Mouse (Mus musculus): ENCODE measurements around the gene G430095P16Rik.

The G430095P16Rik gene

GRCm38 (mm10) chr8:84770100-84770953, 47.5 kb downstream of the G430095P16Rik start:
- no peak for DNase-seq (ENCODE audit: low read depth, low spot score)

GRCm38 (mm10) chr8:84771000-84771687, 48.3 kb downstream of the G430095P16Rik start:
- DNase-seq (ENCODE audit: low read depth, low spot score): no peak

- no peak for DNase-seq (ENCODE audit: low read depth, low spot score)
These were observed 49.2 kb downstream of the G430095P16Rik start for GRCm38 (mm10) chr8:84771941-84772378.

GRCm38 (mm10) chr8:84772628-84773027, 49.8 kb downstream of the G430095P16Rik start:
- DNase-seq (ENCODE audit: low read depth, low spot score): no peak

GRCm38 (mm10) chr8:84773304-84773703, 50.5 kb downstream of the G430095P16Rik start:
- no peak for DNase-seq (ENCODE audit: low read depth, low spot score)

- DNase-seq (ENCODE audit: low read depth, low spot score): no peak
These were observed 51.0 kb downstream of the G430095P16Rik start for GRCm38 (mm10) chr8:84773833-84774232.

- DNase-seq (ENCODE audit: low read depth, low spot score): no peak
These were observed 51.7 kb downstream of the G430095P16Rik start for GRCm38 (mm10) chr8:84774473-84774911.

- DNase-seq (ENCODE audit: low read depth, low spot score): no peak
These were observed 52.3 kb downstream of the G430095P16Rik start for GRCm38 (mm10) chr8:84775105-84775591.

- no peak for DNase-seq (ENCODE audit: low read depth, low spot score)
These were observed 52.9 kb downstream of the G430095P16Rik start for GRCm38 (mm10) chr8:84775621-84776113.

Data from mesoderm, embryonic 11.5 days (tissue).